Mouse (Mus musculus): Measurements from ENCODE around the gene Slc6a17.

Slc6a17 gene

GRCm38 (mm10) chr3:107517631-107518108 is at the start of gene Slc6a17:
Gene Slc6a17 (minus strand): TSS chr3:107518018.
- peak; percentile 86 for DNase-seq

- no peak for DNase-seq
Measured at GRCm38 (mm10) chr3:107565331-107565730, 47.5 kb upstream of the Slc6a17 start.

- DNase-seq, result no peak
Measured at GRCm38 (mm10) chr3:107563880-107564279, 46.1 kb upstream of the Slc6a17 start.

GRCm38 (mm10) chr3:107562591-107562990 is 44.8 kb upstream of the Slc6a17 start:
- DNase-seq, result no peak

- no peak for DNase-seq
Measured at GRCm38 (mm10) chr3:107562104-107562503, 44.3 kb upstream of the Slc6a17 start.

GRCm38 (mm10) chr3:107559183-107559582 is 41.4 kb upstream of the Slc6a17 start:
- DNase-seq, result peak; percentile 30

GRCm38 (mm10) chr3:107558740-107559139 is 40.9 kb upstream of the Slc6a17 start:
- no peak for DNase-seq

- DNase-seq, result no peak
Measured at GRCm38 (mm10) chr3:107554842-107555241, 37.0 kb upstream of the Slc6a17 start, which contains the start of gene Ubl4b. Gene Ubl4b (minus strand): TSS chr3:107555073.

GRCm38 (mm10) chr3:107550409-107551049 is 32.7 kb upstream of the Slc6a17 start:
- DNase-seq, result peak; percentile 89

GRCm38 (mm10) chr3:107546956-107547355 is 29.1 kb upstream of the Slc6a17 start:
- DNase-seq, result no peak

- DNase-seq, result no peak
Measured at GRCm38 (mm10) chr3:107545716-107546412, 28.0 kb upstream of the Slc6a17 start.

GRCm38 (mm10) chr3:107545278-107545677 is 27.5 kb upstream of the Slc6a17 start:
- no peak for DNase-seq

GRCm38 (mm10) chr3:107543158-107544080 is 25.6 kb upstream of the Slc6a17 start:
- DNase-seq, result no peak

- no peak for DNase-seq
Measured at GRCm38 (mm10) chr3:107542584-107542983, 24.8 kb upstream of the Slc6a17 start.

- no peak for DNase-seq
Measured at GRCm38 (mm10) chr3:107537504-107537889, 19.7 kb upstream of the Slc6a17 start.

- DNase-seq, result peak; percentile 85
Measured at GRCm38 (mm10) chr3:107536810-107537503, 19.1 kb upstream of the Slc6a17 start.

GRCm38 (mm10) chr3:107534951-107535350 is 17.1 kb upstream of the Slc6a17 start:
- no peak for DNase-seq

- DNase-seq, result no peak
Measured at GRCm38 (mm10) chr3:107533532-107533931, 15.7 kb upstream of the Slc6a17 start.

- DNase-seq, result no peak
Measured at GRCm38 (mm10) chr3:107530581-107530980, 12.8 kb upstream of the Slc6a17 start.

- DNase-seq, result no peak
Measured at GRCm38 (mm10) chr3:107529182-107529581, 11.4 kb upstream of the Slc6a17 start.

GRCm38 (mm10) chr3:107528401-107529118 is 10.7 kb upstream of the Slc6a17 start:
- DNase-seq, result peak; percentile 64

GRCm38 (mm10) chr3:107524547-107524946 is 6.7 kb upstream of the Slc6a17 start:
- DNase-seq, result no peak
